Comparison of ENCODE assay signal across 27 mouse cellular contexts in genomic region chr17:32637151-32637550, GRCm38 (mm10). TPM values are rescaled to one million over a fixed set of nuclear protein-coding genes. Genes with fewer than 3 reads are reported as not detected.
DNase-seq lines count a peak whose midpoint lies in the region; TF ChIP-seq lines count a peak whose summit lies in the region.
"Had no signal": no experiment of that assay in that cellular context is flagged by ENCODE, and none has a peak within 500 bp of the region (broad histone marks: within the 10 kb centered on the region; RNA-seq: fewer than 3 reads in every experiment).

No protein-coding gene starts in this region.

- no peak for TF ChIP-seq POLR2A in liver, adult 2 months (IDR thresholded peaks at IDR 0.05; ENCODE audit: extremely low read depth, insufficient read depth, low read length)
- no peak for TF ChIP-seq POLR2A in small intestine, adult 2 months (IDR thresholded peaks at IDR 0.05; ENCODE audit: low read depth, low read length)

- H3K36me3 ChIP-seq in liver, adult 2 months (ENCODE audit: control insufficient read depth, insufficient read depth, low read length), result no peaks in the 10 kb centered on the region
- no peaks in the 10 kb centered on the region for H3K36me3 ChIP-seq in small intestine, adult 2 months (ENCODE audit: control insufficient read depth, insufficient read depth, low read length)
- H3K36me3 ChIP-seq: embryonic facial prominence, embryonic 10.5 days; embryonic facial prominence, embryonic 12.5 days; forebrain, embryonic 15.5 days; G1E had no signal

- H3K79me2 ChIP-seq in liver, adult 2 months (ENCODE audit: control insufficient read depth, insufficient read depth, low read length), result no peaks in the 10 kb centered on the region

- no peak for TF ChIP-seq CTCF in liver, adult 2 months (IDR thresholded peaks at IDR 0.05; ENCODE audit: low read depth, low read length)
- TF ChIP-seq CTCF in small intestine, adult 2 months (IDR thresholded peaks at IDR 0.05; ENCODE audit: extremely low read depth, insufficient read length, insufficient replicate concordance, low read depth, low read length), result no peak

- no peaks in the 10 kb centered on the region for H3K27me3 ChIP-seq in liver, adult 2 months (ENCODE audit: control insufficient read depth, insufficient read depth, low read length)
- H3K27me3 ChIP-seq in small intestine, adult 2 months (ENCODE audit: control insufficient read depth, insufficient read depth, low read length), result no peaks in the 10 kb centered on the region
- H3K27me3 ChIP-seq: CH12.LX; embryonic facial prominence, embryonic 12.5 days; forebrain, embryonic 13.5 days; forebrain, embryonic 15.5 days had no signal

- H3K9ac ChIP-seq in liver, adult 2 months (ENCODE audit: low read depth, low read length), result no peak overlapping the region
- H3K9ac ChIP-seq: embryonic facial prominence, embryonic 12.5 days; forebrain, embryonic 13.5 days; forebrain, embryonic 15.5 days had no signal

- intact Hi-C loops in heart, postnatal 25 days (cut with DNase I), result loop anchor here (10.0 kb wide), 1 partner anchor 112 kb away; no protein-coding TSS in a partner anchor

- peak overlapping the region; percentile 81 for H3K27ac ChIP-seq in liver, adult 2 months (replicated peaks; ENCODE audit: insufficient read depth, low read depth, low read length)
- H3K27ac ChIP-seq in small intestine, adult 2 months (ENCODE audit: insufficient read depth, low read depth, low read length), result peak overlapping the region; percentile 15; the same call in 1 of the 2 replicates
- H3K27ac ChIP-seq: embryonic facial prominence, embryonic 10.5 days; embryonic facial prominence, embryonic 12.5 days; forebrain, embryonic 13.5 days; forebrain, embryonic 15.5 days had no signal

- H3K4me3 ChIP-seq in liver, adult 2 months (ENCODE audit: insufficient read depth, low read depth, low read length), result no peak overlapping the region
- H3K4me3 ChIP-seq in small intestine, adult 2 months (ENCODE audit: low read depth, low read length), result no peak overlapping the region
- H3K4me3 ChIP-seq: embryonic facial prominence, embryonic 10.5 days; embryonic facial prominence, embryonic 12.5 days; forebrain, embryonic 13.5 days; forebrain, embryonic 15.5 days had no signal

- DNase-seq in heart, adult 11 months, result peak; percentile 46
- DNase-seq in heart, postnatal 25 days (ENCODE audit: low spot score), result no peak
- peak; percentile 91 for DNase-seq in liver, adult 2 months (ENCODE audit: extremely low read depth, low read depth, low spot score)
- no peak for DNase-seq in liver
- DNase-seq: adrenal gland, adult 8-10 months; adrenal gland, postnatal 14 days; adrenal gland, postnatal 36 days; B cell, adult 2 months; cerebellum, adult 11-12 months; cerebellum, adult 2 months; cerebellum, adult 9-10 months; cerebellum, postnatal 10 days; cerebellum, postnatal 25 days had no signal

- H3K4me1 ChIP-seq in liver, adult 2 months (ENCODE audit: control insufficient read depth, insufficient read depth, low read length), result peaks cover 14% of the 10 kb centered on the region
- peaks cover 12% of the 10 kb centered on the region for H3K4me1 ChIP-seq in small intestine, adult 2 months (ENCODE audit: control insufficient read depth, insufficient read depth, insufficient read length, low read length)
- H3K4me1 ChIP-seq: embryonic facial prominence, embryonic 12.5 days had no signal

- 51% methylated on average over 2 of the region's 2 CpGs for WGBS in liver, adult 2 months
- WGBS in small intestine, adult 2 months, result 33% methylated on average over 2 of the region's 2 CpGs

RNA-seq across cellular contexts. Expression of gene Cyp4f37, which starts 16.0 kb away (rescaled TPM):
- not detected for total RNA-seq in heart, postnatal 25 days (2021)
- not detected in 2 replicates for total RNA-seq in liver, adult 2 months (2014; rRNA removed)
- polyA plus RNA-seq in liver, adult 2 months (2012; rRNA removed), result not detected in 2 replicates
- not detected in 2 replicates for polyA plus RNA-seq in small intestine, adult 2 months (2012; rRNA removed)
- total RNA-seq: adrenal gland, adult 18-20 months; adrenal gland, adult 8-10 months; adrenal gland, postnatal 14 days; adrenal gland, postnatal 36 days had no signal
- polyA plus RNA-seq: activated CD4-positive, CD25-positive, alpha-beta regulatory T cell, adult 4 months; CD4-positive, CD25-positive, alpha-beta regulatory T cell, adult 4 months; cerebellum, adult 2 months; cortical plate, adult 2 months; embryonic facial prominence, embryonic 10.5 days; embryonic facial prominence, embryonic 12.5 days; embryonic facial prominence, embryonic 14.5 days; forebrain, embryonic 11.5 days; forebrain, embryonic 13.5 days; forebrain, embryonic 15.5 days; G1E had no signal

RNA-seq across cellular contexts. Expression of gene Cyp4f40, which starts 21.5 kb away (rescaled TPM):
- not detected for total RNA-seq in heart, postnatal 25 days (2021)
- total RNA-seq in liver, adult 2 months (2014; rRNA removed), result not detected in 2 replicates
- polyA plus RNA-seq in liver, adult 2 months (2012; rRNA removed), result 0.07 TPM in 1 of 2 replicates, not detected in the other
- polyA plus RNA-seq in small intestine, adult 2 months (2012; rRNA removed), result 20.5 and 87.7 TPM in 2 replicates
- total RNA-seq: adrenal gland, postnatal 14 days; adrenal gland, postnatal 36 days had no signal
- polyA plus RNA-seq: activated CD4-positive, CD25-positive, alpha-beta regulatory T cell, adult 4 months; CD4-positive, CD25-positive, alpha-beta regulatory T cell, adult 4 months; cerebellum, adult 2 months; cortical plate, adult 2 months; embryonic facial prominence, embryonic 10.5 days; embryonic facial prominence, embryonic 12.5 days; embryonic facial prominence, embryonic 14.5 days; forebrain, embryonic 11.5 days; forebrain, embryonic 13.5 days; forebrain, embryonic 15.5 days; G1E; Patski had no signal

RNA-seq across cellular contexts. Expression of gene Cyp4f15, which starts 48.3 kb away (rescaled TPM):
- total RNA-seq in heart, postnatal 25 days (2021), result not detected
- total RNA-seq in liver, adult 2 months (2014; rRNA removed), result 161 and 210 TPM in 2 replicates
- 202 and 205 TPM in 2 replicates for polyA plus RNA-seq in liver, adult 2 months (2012; rRNA removed)
- polyA plus RNA-seq in small intestine, adult 2 months (2012; rRNA removed), result 0.57 and 2.3 TPM in 2 replicates
- total RNA-seq: CH12.LX, G1E had no signal
- polyA plus RNA-seq: activated CD4-positive, CD25-positive, alpha-beta regulatory T cell, adult 4 months; CD4-positive, CD25-positive, alpha-beta regulatory T cell, adult 4 months; G1E; Patski had no signal

Comparison
In these comparisons a context has a peak if more than half of its experiments do, and no peak if none do; other contexts are left out.
1. DNase-seq: peak in heart, adult 11 months (single experiment) and liver, adult 2 months (single experiment); none in heart, postnatal 25 days (single experiment) and liver (single experiment).
2. RNA of gene Cyp4f15, which starts 48.3 kb away (total RNA-seq): 161 to 210 TPM in liver, adult 2 months; not detected in heart, postnatal 25 days; every median in the first group is over 100 times any median in the second.